Mouse (Mus musculus) hindbrain, embryonic 14.5 days (tissue): ENCODE results near the gene Tfap2e. TPM values are rescaled to one million over a fixed set of nuclear protein-coding genes. Genes with fewer than 3 reads are reported as not detected.
A peak's percentile ranks its signal among the peaks of the same experiment; 100 is the strongest.

Source experiments
- ATAC-seq: fragments of 200-750 bp; cut with Nextera tagmentation; 2 replicates; pipeline ENCODE4 v1.8.0; 2017; ENCODE audit warnings: moderate number of reproducible peaks, mild to moderate bottlenecking, moderate TSS enrichment, moderate library complexity; ENCODE audit not compliant: low FRiP score
- DNase-seq: peaks from one replicate; pipeline ENCODE4 v3.0.0-alpha.2; 2015; ENCODE audit warnings: low spot score
- H3K27ac ChIP-seq: fragments of 300-500 bp; sonication (generic); 2 replicates; pipeline ENCODE4 v1.5.1; 2014; ENCODE audit warnings: mild to moderate bottlenecking, moderate library complexity
- H3K27me3 ChIP-seq: fragments of 300-500 bp; sonication (generic); 2 replicates; pipeline ENCODE4 v1.6.1; 2014; ENCODE audit warnings: mild to moderate bottlenecking, low read length, mixed read lengths; ENCODE audit not compliant: control insufficient read depth, insufficient read depth
- H3K36me3 ChIP-seq: fragments of 300-500 bp; sonication (generic); replicated peaks from 2 replicates; pipeline ENCODE4 v1.6.1; 2014; ENCODE audit not compliant: control insufficient read depth, insufficient read depth
- H3K4me1 ChIP-seq: fragments of 300-500 bp; sonication (generic); replicated peaks from 2 replicates; pipeline ENCODE4 v1.6.1; 2014; ENCODE audit warnings: antibody characterized with exemption, low read length, mixed read lengths; ENCODE audit not compliant: control insufficient read depth, insufficient read depth
- H3K4me2 ChIP-seq: fragments of 300-500 bp; sonication (generic); replicated peaks from 2 replicates; pipeline ENCODE4 v1.6.1; 2014; ENCODE audit warnings: mild to moderate bottlenecking, moderate library complexity
- H3K4me3 ChIP-seq: fragments of 300-500 bp; sonication (generic); replicated peaks from 2 replicates; pipeline ENCODE4 v1.5.1; 2014; ENCODE audit warnings: mild to moderate bottlenecking, low read length
- H3K9ac ChIP-seq: fragments of 300-500 bp; sonication (generic); 2 replicates; pipeline ENCODE4 v1.6.1; 2014
- H3K9me3 ChIP-seq: fragments of 300-500 bp; sonication (generic); 2 replicates; pipeline ENCODE4 v1.6.1; 2016; ENCODE audit warnings: low read length; ENCODE audit not compliant: control insufficient read depth
- WGBS: fragments of 180-500 bp; shearing (Covaris S2); extraction: QIAGEN DNeasy Blood & Tissue Kit; methylation state at CpG from one replicate; pipeline ENCODE4 v1.1.7; 2014; 5-methylcytosine and 5-hydroxymethylcytosine counted together
- polyA plus RNA-seq: library from polyadenylated mRNA; unstranded; fragments of >200 nt; fragmentation: Nextera tagmentation; extraction: Ambion mirVana; gene quantifications from 2 replicates; pipeline ENCODE4 v1.2.1, GENCODE M21; 2014

Gene Tfap2e
- polyA plus RNA-seq, 1 experiment from 2014 or later, result 0.54 TPM

DNA sequence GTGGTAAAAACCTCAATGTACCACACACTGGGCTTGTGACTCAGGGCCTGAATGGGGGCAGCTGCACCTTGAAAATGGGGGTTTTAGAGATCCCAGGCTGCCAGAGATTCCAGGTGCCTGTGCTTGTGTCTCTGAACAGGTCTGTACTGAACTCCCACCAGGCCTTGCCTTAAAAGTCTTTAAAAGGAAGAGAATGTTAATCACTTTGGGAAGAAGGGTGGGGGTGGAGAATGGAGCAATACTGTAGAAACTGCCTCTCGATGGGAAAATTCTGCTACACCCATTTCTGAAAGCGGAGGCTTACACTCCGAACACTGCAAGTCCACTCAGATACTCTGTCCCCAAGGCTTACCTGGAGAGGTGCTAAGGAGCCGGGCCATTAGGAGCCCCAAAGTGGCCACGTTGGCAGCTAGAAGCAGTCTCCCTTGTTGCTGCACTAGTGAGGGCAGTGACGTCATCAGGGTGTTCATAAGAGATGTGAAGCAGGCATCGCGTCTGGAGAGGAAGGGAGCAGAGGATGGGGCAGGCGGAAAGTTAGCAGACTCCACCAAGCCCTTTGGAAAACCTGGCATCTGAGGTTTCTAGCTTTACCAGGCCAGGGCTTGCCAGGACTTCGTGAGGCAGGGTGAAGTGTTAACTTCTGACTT lies 10.3 kb upstream of the Tfap2e start:
- H3K4me1 ChIP-seq, result peaks cover 25% of the 10 kb centered on the region
- WGBS, result 86% methylated on average over 10 of the region's 10 CpGs

DNA sequence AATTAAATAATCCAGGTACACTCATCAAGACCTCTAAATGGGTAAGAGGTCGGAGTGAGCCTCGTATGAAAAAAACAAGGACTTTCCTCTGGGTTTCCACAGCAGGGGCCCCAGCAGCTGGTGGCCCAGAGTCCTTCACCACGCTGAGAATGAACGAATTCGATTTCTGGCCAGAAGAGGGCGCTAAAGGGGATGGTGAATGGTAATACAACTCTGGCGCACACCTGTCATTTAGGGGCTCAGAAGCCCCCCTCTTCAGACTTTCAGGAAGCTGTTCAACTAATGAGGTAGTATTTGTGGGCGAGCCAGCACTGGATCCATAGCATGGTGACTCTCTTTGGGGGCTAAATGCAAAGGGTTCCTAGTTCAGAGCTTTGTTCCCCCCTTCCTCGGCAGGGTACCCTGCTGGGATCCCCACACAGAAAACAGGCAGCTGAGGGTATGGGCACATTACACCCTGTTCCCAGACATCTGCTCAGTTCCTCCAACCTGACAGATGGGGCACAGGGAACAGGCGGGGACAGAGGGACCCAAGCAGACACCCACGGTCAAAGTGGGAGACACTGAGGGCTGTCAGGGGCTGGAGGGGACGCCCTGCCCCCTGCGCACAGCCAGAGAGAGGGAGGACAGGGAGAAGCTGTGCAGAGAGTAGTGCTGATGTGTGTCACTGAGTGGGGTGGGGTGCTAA lies 9.6 kb upstream of the Tfap2e start:
- Histone ChIP-seq H3K4me3 (no peak overlapping the region), H3K36me3 (peaks cover 62% of the 10 kb centered on the region), H3K27me3 (peaks cover 18% of the 10 kb centered on the region), H3K4me1 (peaks cover 18% of the 10 kb centered on the region), H3K9ac (no peak overlapping the region), H3K27ac (no peak overlapping the region), H3K4me2 (no peak overlapping the region), H3K9me3 (no peaks in the 10 kb centered on the region)
- DNase-seq (peak; percentile 69), ATAC-seq (no peak)
- 34% methylated on average over 13 of the region's 13 CpGs for WGBS

More for the DNA sequence above, 10.3 kb upstream of the Tfap2e start:
- Histone ChIP-seq H3K9me3 (no peaks in the 10 kb centered on the region), H3K27ac (no peak overlapping the region), H3K27me3 (peaks cover 18% of the 10 kb centered on the region), H3K4me3 (no peak overlapping the region), H3K36me3 (peaks cover 62% of the 10 kb centered on the region), H3K4me2 (no peak overlapping the region), H3K9ac (no peak overlapping the region)
- DNase-seq (no peak), ATAC-seq (no peak)

DNA sequence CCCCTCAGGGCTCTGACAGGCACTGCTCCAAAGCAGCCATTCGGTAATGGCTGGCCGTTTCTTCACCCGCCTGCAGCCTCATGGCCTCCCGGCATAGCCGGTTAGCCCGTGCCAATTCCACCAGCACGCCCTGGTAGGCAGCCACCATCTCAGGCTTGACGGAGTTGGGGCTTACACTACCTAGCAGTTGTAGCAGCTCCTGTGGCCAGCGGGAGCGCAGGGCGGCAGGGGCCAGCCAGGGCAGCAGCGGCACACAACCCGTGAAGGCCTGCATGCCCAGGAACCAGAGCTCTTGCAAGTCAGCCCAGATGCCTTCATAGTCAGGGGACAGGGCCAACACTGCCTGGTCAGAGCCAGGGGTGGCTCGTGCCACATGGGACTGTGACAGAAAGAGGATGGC lies 8.8 kb upstream of the Tfap2e start:
- DNase-seq, result no peak
- 91% methylated on average over 14 of the region's 14 CpGs for WGBS
- Histone ChIP-seq H3K27ac (no peak overlapping the region), H3K9me3 (no peaks in the 10 kb centered on the region), H3K4me1 (peaks cover 10% of the 10 kb centered on the region), H3K27me3 (peaks cover 18% of the 10 kb centered on the region), H3K4me3 (no peak overlapping the region), H3K36me3 (peaks cover 55% of the 10 kb centered on the region), H3K9ac (no peak overlapping the region), H3K4me2 (no peak overlapping the region)
- no peak for ATAC-seq

DNA sequence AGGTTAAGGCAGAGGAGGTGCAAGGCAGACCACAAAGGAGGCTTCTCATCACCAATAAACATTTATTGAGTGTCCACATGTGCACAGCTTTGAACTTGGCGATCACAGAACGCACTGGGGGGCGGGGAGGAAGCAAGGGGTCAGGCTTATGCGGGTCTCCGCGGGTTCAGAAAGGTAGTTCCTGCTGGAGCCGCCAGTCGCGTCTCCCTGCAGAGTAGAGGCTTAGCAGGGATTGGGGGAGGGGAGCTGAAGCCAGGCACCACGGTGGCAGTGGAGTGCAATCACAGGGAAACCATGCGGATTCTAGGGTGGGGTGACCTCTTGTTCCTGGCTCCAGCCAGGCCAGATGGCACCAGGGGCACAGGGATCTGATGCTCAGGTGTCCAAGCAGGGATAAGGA lies 7.7 kb upstream of the Tfap2e start:
- Histone ChIP-seq H3K9ac (no peak overlapping the region), H3K27me3 (peaks cover 25% of the 10 kb centered on the region), H3K9me3 (no peaks in the 10 kb centered on the region), H3K4me3 (no peak overlapping the region), H3K36me3 (peaks cover 50% of the 10 kb centered on the region), H3K4me2 (no peak overlapping the region), H3K27ac (no peak overlapping the region), H3K4me1 (no peaks in the 10 kb centered on the region)
- DNase-seq, result no peak
- ATAC-seq, result no peak
- WGBS, result 11% methylated on average over 11 of the region's 11 CpGs

DNA sequence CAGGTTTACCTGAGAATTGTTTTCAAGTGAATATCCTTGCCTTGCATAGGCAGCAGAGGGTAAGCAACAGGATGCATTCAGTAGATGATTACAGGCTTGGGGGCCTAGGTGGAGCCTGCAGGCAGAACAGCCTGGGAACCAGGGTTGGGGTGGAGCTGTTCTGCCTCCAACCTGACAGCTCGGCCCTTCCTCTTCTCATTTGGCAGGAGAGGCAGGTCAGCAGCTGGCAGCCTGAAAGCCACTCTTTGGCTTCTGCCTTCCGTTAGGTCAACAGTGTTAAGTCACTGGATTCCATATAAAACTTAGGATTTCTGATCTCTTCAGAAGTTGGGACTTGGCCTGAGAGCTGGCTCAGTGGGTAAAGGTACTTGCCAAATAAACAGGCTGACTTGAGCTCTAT lies 6.9 kb upstream of the Tfap2e start:
- DNase-seq (no peak), ATAC-seq (no peak)
- Histone ChIP-seq H3K36me3 (peaks cover 43% of the 10 kb centered on the region), H3K27me3 (peaks cover 33% of the 10 kb centered on the region), H3K9me3 (no peaks in the 10 kb centered on the region), H3K27ac (no peak overlapping the region), H3K9ac (no peak overlapping the region), H3K4me1 (no peaks in the 10 kb centered on the region), H3K4me2 (no peak overlapping the region), H3K4me3 (no peak overlapping the region)
- 57% methylated on average over 2 of the region's 2 CpGs for WGBS

DNA sequence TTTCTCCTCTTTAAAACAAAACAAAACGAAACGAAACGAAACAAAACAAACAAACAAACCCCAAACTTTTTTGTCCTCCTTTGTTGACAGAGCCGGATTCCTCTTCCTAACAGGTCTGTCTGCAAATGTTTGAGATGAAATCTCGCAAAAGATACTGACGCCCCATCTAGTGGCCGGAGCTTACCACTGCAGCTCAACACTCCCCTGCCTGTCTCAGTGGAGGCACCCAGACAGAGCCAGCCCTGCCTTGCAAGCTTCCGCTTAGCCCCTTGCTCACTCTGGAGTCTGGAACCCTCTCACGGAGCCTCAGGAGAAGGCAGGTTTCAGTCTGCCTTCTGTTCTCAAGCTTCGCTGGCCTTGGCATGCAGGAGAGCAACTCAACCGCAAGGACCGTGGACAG lies 5.4 kb upstream of the Tfap2e start:
- 6% methylated on average over 12 of the region's 12 CpGs for WGBS
- DNase-seq, result peak; percentile 90
- H3K9ac ChIP-seq, result no peak overlapping the region
- no peaks in the 10 kb centered on the region for H3K4me1 ChIP-seq
- H3K27me3 ChIP-seq, result peaks cover 48% of the 10 kb centered on the region
- peak; percentile 63 for ATAC-seq
- H3K27ac ChIP-seq, result no peak overlapping the region
- H3K9me3 ChIP-seq, result no peaks in the 10 kb centered on the region
- H3K4me2 ChIP-seq, result no peak overlapping the region
- no peak overlapping the region for H3K4me3 ChIP-seq
- H3K36me3 ChIP-seq, result peaks cover 29% of the 10 kb centered on the region

DNA sequence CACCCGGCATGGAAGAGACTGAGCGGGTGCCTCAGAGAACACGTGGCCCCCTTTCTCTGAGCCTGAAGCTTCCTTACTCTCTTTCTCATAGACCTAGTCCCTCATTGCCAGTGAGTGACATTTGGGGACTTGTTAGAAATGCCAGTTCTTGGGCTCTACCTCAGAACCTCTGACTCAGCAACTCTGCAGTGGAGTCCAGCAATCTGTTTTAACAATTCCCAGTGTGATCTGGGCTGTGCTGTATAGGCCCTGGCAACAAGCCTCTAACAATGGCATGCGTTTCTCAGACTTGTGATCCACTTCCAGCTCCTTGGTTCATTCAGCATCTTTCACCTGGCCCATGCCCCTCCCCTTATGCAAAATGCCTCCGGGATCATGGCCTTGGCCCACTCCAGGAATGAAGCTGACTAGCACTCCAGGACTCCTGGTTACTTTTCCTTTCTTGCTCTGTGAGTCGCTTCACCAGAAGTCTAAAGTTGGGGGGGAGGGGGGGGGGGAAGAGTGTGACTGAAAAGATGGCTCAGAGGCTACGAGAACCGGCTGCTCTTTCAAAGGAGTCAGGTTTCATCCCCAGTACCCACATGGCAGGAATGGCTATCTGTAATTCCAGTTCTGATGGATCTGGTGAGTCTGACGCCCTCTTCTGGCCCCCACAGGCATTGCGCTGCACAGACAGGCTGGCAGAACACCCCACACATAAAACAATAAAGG lies 4.1 kb upstream of the Tfap2e start:
- no peak for ATAC-seq
- no peak overlapping the region for H3K27ac ChIP-seq
- peaks cover 4% of the 10 kb centered on the region; the same call in 1 of the 2 replicates for H3K4me1 ChIP-seq
- no peak overlapping the region for H3K4me3 ChIP-seq
- no peak for DNase-seq
- no peaks in the 10 kb centered on the region for H3K9me3 ChIP-seq
- WGBS, result 15% methylated on average over 10 of the region's 10 CpGs
- no peak overlapping the region for H3K4me2 ChIP-seq
- H3K36me3 ChIP-seq, result peaks cover 16% of the 10 kb centered on the region
- H3K27me3 ChIP-seq, result peaks cover 61% of the 10 kb centered on the region
- H3K9ac ChIP-seq, result no peak overlapping the region

DNA sequence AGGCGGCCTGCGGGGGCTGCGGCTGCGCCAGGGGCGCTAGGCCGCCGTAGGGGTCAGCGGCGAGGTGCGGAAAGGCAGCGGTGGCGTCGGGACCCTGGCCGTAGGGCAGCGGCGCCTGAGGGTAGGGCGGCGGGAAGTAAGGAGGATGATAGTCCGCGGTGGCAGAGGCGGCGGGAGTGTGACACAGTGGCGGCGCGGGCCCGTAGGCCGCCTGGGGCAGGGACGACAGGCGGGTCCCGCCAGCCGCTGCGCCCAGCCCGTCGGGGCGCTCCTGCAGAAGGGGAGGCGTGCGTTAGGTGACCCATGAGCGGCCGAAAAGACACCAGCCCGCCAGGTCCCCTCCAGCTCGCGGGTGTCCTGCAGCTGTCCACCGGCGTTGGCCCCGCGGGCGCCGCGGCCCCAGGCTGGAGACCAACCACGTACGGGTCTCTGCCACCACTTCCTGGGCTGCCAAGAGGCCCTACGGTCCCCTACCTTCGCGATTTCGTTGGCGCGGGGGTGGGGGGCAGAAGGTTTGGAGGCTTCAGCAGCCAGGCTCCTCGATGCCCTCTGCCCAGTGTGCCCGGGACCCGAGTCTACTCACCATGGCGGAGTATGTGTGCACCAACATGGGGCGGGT lies 549 bp downstream of the Tfap2e start:
- Histone ChIP-seq H3K4me2 (peak overlapping the region; percentile 47), H3K4me1 (peaks cover 4% of the 10 kb centered on the region; the same call in 1 of the 2 replicates), H3K4me3 (peak overlapping the region; percentile 11), H3K36me3 (no peaks in the 10 kb centered on the region), H3K27me3 (peaks cover 90% of the 10 kb centered on the region), H3K9me3 (no peaks in the 10 kb centered on the region), H3K9ac (no peak overlapping the region), H3K27ac (no peak overlapping the region)
- DNase-seq, result no peak
- WGBS, result 3% methylated on average over 57 of the region's 62 CpGs
- peak; percentile 34; the same call in 1 of the 2 replicates for ATAC-seq
